Mouse (Mus musculus): ENCODE measurements at regions not wholly inside any gene's neighbourhood (a gene's known extent, or its start where the extent isn't known, plus 50 kb on each side); places are given as distances from the start of the nearest gene placed in this dataset.

DNA sequence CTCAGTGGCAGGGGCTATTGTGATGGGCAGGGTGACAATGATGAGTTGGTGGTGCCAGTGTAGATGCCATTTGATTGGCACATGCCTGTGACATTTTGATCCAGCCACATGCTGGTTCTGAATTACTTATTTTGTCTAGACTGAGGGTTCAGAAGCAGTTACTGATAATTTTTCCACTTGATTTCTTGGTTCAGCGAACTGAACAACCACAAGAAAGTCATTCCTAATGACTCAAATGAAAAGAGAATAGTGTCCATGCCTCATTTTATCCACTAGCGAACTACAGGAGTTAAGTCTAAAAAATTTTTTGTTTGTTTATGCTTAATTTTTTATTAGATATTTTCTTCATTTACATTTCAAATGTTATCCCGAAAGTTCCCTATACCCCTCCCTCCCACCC, 244.6 kb upstream of the Fam98a start:
- no peak for ATAC-seq
- Histone ChIP-seq H3K4me3 (ENCODE audit: low read depth, low read length) (no peak overlapping the region), H3K9ac (ENCODE audit: low read length) (no peak overlapping the region), H3K27ac (ENCODE audit: low read depth, low read length) (no peak overlapping the region), H3K27me3 (replicated peaks; ENCODE audit: control insufficient read depth, insufficient read depth, low read length) (no peaks in the 10 kb centered on the region), H3K4me1 (ENCODE audit: control insufficient read depth, insufficient read depth, low read length) (no peaks in the 10 kb centered on the region), H3K9me3 (replicated peaks; ENCODE audit: control insufficient read depth, low read length) (no peaks in the 10 kb centered on the region), H3K36me3 (ENCODE audit: control insufficient read depth, insufficient read depth, low read length) (no peaks in the 10 kb centered on the region), H3K4me2 (ENCODE audit: low read length) (no peak overlapping the region)
- no peak for DNase-seq (ENCODE audit: low spot score)
- 84% methylated on average over 3 of the region's 3 CpGs for WGBS

DNA sequence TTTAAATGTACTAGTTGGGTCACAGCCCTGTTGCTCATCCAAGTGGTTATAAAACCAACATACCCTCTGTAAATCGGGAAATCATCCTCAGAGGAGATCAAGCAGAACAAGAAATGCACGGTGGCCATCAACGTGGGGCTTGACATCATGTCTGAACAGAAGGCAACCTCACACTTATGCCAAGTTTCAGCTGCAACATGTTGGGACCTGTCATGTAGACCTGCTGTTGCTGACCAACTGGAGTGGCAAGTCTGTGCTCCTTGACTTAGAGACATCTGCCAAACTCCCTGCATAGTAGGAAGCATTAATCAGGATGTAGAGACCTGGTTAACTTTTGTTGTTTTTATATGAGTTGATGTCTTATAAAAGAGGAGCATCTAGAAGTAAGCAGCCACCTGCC, 244.0 kb upstream of the Fam98a start:
- no peak for ATAC-seq

DNA sequence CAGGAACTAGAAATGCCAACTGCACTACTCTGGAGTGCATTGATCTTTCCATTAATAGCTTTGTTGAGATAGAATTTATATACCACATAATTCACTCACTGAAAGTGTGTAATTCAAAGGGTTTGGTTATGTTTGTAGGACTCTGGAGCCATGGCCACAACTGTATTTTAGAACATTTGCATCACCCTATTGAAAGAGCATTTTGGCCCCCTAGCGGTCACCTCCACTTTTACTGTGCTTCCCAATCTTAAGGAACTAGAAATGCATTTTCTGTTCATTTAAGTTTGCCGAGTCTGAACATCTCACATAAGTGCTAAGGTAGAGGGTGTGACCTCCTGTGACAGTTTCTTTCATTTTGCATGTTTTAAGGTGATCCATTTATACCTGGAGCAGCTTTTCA, 228.0 kb upstream of the Fam98a start:
- no peaks in the 10 kb centered on the region for H3K36me3 ChIP-seq (ENCODE audit: control insufficient read depth, insufficient read depth, low read length)
- H3K4me1 ChIP-seq (ENCODE audit: control insufficient read depth, insufficient read depth, low read length), result no peaks in the 10 kb centered on the region
- 42% methylated on average over 2 of the region's 2 CpGs for WGBS
- H3K9ac ChIP-seq (ENCODE audit: low read length), result no peak overlapping the region
- no peak overlapping the region for H3K4me2 ChIP-seq (ENCODE audit: low read length)
- no peak for ATAC-seq
- DNase-seq (ENCODE audit: low spot score), result peak; percentile 25
- H3K27ac ChIP-seq (ENCODE audit: low read depth, low read length), result no peak overlapping the region
- H3K4me3 ChIP-seq (ENCODE audit: low read depth, low read length), result no peak overlapping the region
- no peaks in the 10 kb centered on the region for H3K9me3 ChIP-seq (replicated peaks; ENCODE audit: control insufficient read depth, low read length)
- no peaks in the 10 kb centered on the region for H3K27me3 ChIP-seq (replicated peaks; ENCODE audit: control insufficient read depth, insufficient read depth, low read length)

More for the DNA sequence above, 244.0 kb upstream of the Fam98a start:
- no peak overlapping the region for H3K4me2 ChIP-seq (ENCODE audit: low read length)
- 92% methylated on average over 3 of the region's 3 CpGs for WGBS
- no peaks in the 10 kb centered on the region for H3K4me1 ChIP-seq (ENCODE audit: control insufficient read depth, insufficient read depth, low read length)
- H3K36me3 ChIP-seq (ENCODE audit: control insufficient read depth, insufficient read depth, low read length), result no peaks in the 10 kb centered on the region
- no peaks in the 10 kb centered on the region for H3K9me3 ChIP-seq (replicated peaks; ENCODE audit: control insufficient read depth, low read length)
- H3K27ac ChIP-seq (ENCODE audit: low read depth, low read length), result no peak overlapping the region
- no peaks in the 10 kb centered on the region for H3K27me3 ChIP-seq (replicated peaks; ENCODE audit: control insufficient read depth, insufficient read depth, low read length)
- DNase-seq (ENCODE audit: low spot score), result no peak
- H3K9ac ChIP-seq (ENCODE audit: low read length), result no peak overlapping the region
- H3K4me3 ChIP-seq (ENCODE audit: low read depth, low read length), result no peak overlapping the region

DNA sequence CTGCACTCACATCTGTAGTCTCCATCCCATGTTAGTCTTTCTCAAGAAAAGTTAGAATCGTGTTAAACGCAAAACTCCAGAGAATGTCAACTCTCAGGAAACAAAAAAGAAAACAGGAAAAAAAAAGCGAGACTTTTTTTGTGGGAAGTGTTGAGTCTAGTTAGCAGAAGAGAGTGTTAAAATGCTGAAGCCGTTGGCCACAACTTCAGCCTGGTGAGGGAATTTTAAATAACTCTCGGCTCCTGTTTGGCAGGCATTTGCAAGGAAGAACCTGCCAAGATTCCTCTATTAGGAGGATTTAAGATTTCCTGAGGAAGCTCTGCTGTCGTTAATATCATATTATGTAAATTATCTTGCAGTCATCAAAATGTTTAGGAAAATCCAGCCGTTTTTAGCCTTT, 224.9 kb upstream of the Fam98a start:
- WGBS, result 71% methylated on average over 7 of the region's 7 CpGs
- H3K27me3 ChIP-seq (replicated peaks; ENCODE audit: control insufficient read depth, insufficient read depth, low read length), result no peaks in the 10 kb centered on the region
- no peak overlapping the region for H3K27ac ChIP-seq (ENCODE audit: low read depth, low read length)
- H3K36me3 ChIP-seq (ENCODE audit: control insufficient read depth, insufficient read depth, low read length), result no peaks in the 10 kb centered on the region
- DNase-seq (ENCODE audit: low spot score) (peak; percentile 44), ATAC-seq (no peak)
- no peaks in the 10 kb centered on the region for H3K9me3 ChIP-seq (replicated peaks; ENCODE audit: control insufficient read depth, low read length)
- no peaks in the 10 kb centered on the region for H3K4me1 ChIP-seq (ENCODE audit: control insufficient read depth, insufficient read depth, low read length)
- no peak overlapping the region for H3K9ac ChIP-seq (ENCODE audit: low read length)
- no peak overlapping the region for H3K4me2 ChIP-seq (ENCODE audit: low read length)
- no peak overlapping the region for H3K4me3 ChIP-seq (ENCODE audit: low read depth, low read length)

DNA sequence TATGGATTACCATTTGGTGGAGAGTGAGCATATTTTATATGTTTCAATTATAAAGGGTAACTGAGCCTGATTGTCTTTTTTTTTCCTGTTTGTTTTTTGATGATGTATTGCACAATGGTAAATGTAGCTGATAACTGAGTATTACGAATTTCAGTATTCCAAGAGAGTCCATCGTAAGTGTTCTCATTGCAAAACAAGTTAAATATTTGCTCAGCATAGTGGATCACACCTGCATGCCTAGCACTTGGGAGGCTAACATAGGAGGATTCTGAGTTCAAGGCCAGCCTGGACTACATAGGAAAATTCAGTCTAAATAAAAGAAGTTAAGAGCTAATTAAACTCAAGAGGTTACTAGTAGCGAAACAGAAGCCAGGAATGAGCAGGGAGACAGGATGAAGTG, 223.8 kb upstream of the Fam98a start:
- Histone ChIP-seq H3K4me2 (ENCODE audit: low read length) (no peak overlapping the region), H3K36me3 (ENCODE audit: control insufficient read depth, insufficient read depth, low read length) (no peaks in the 10 kb centered on the region), H3K4me1 (ENCODE audit: control insufficient read depth, insufficient read depth, low read length) (no peaks in the 10 kb centered on the region), H3K9me3 (replicated peaks; ENCODE audit: control insufficient read depth, low read length) (no peaks in the 10 kb centered on the region), H3K27me3 (replicated peaks; ENCODE audit: control insufficient read depth, insufficient read depth, low read length) (no peaks in the 10 kb centered on the region), H3K27ac (ENCODE audit: low read depth, low read length) (no peak overlapping the region), H3K9ac (ENCODE audit: low read length) (no peak overlapping the region), H3K4me3 (ENCODE audit: low read depth, low read length) (no peak overlapping the region)
- WGBS, result 89% methylated on average over 3 of the region's 3 CpGs
- no peak for ATAC-seq
- no peak for DNase-seq (ENCODE audit: low spot score)

DNA sequence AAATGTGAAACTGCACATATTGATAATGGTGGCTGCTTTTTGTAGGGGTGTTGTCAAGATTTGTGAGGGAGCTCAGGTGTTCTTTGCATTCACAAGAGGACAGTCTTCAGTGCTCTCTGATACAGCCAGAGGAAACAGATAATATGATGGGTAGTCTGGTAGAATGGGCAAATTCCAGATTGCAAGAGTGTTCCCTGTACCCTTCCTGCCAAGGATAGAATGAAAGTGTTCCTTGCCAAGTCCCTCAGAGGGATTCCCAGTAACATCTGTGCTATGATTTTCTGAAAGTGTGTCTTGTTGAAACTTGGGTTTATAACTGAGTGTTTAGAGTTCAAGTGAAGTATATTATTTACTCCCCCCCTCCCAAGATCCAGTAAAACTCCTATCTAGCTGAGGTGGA, 221.1 kb upstream of the Fam98a start:
- Histone ChIP-seq H3K9me3 (replicated peaks; ENCODE audit: control insufficient read depth, low read length) (no peaks in the 10 kb centered on the region), H3K4me3 (ENCODE audit: low read depth, low read length) (no peak overlapping the region), H3K9ac (ENCODE audit: low read length) (no peak overlapping the region), H3K4me1 (ENCODE audit: control insufficient read depth, insufficient read depth, low read length) (no peaks in the 10 kb centered on the region), H3K4me2 (ENCODE audit: low read length) (no peak overlapping the region), H3K27me3 (replicated peaks; ENCODE audit: control insufficient read depth, insufficient read depth, low read length) (no peaks in the 10 kb centered on the region), H3K27ac (ENCODE audit: low read depth, low read length) (no peak overlapping the region), H3K36me3 (ENCODE audit: control insufficient read depth, insufficient read depth, low read length) (no peaks in the 10 kb centered on the region)
- ATAC-seq (no peak), DNase-seq (ENCODE audit: low spot score) (peak; percentile 6)

DNA sequence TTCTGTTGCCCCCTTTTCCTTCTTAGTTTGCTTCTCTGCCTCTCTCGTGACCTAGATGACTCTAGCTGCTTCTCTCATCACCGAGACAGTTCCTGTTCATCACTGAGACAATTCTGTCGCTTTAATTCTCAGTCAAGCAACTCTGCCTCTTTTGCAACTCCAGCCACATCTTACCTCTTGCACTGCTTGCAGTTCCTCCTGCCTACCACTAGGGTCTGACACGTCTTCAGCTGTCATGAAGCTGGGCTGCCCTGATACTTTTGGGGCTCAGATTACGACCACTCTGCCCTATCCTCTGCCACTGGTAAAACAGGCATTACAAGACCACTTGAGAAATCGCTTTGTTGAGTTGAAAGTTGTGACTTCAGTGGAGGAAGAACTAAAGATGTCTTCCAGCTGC, 216.9 kb upstream of the Fam98a start:
- Histone ChIP-seq H3K9ac (ENCODE audit: low read length) (no peak overlapping the region), H3K4me1 (ENCODE audit: control insufficient read depth, insufficient read depth, low read length) (no peaks in the 10 kb centered on the region), H3K9me3 (replicated peaks; ENCODE audit: control insufficient read depth, low read length) (no peaks in the 10 kb centered on the region), H3K36me3 (ENCODE audit: control insufficient read depth, insufficient read depth, low read length) (no peaks in the 10 kb centered on the region), H3K27me3 (replicated peaks; ENCODE audit: control insufficient read depth, insufficient read depth, low read length) (no peaks in the 10 kb centered on the region), H3K4me2 (ENCODE audit: low read length) (no peak overlapping the region), H3K27ac (ENCODE audit: low read depth, low read length) (no peak overlapping the region), H3K4me3 (ENCODE audit: low read depth, low read length) (no peak overlapping the region)
- WGBS, result 87% methylated on average over 6 of the region's 6 CpGs
- ATAC-seq (no peak), DNase-seq (ENCODE audit: low spot score) (no peak)

DNA sequence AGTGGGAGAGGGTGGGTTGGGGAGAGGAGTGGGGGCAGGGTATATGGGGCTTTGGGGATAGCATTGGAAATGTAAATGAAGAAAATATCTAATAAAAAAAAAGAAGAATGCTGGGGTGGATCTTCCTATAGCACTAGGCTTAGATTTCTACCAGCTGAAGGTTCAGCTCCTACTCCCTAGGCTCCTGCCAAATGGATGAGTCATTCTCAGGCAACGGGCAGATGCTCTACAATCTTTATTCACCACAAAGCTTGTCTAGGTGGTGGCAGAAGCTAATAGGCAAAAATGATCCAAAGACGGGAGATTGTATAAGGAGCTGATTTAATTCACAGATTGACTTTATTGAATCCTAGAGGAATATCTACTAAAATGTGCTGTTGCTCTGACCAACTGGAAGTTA, 211.6 kb upstream of the Fam98a start:
- DNase-seq (ENCODE audit: low spot score) (no peak), ATAC-seq (no peak)
- H3K4me2 ChIP-seq (ENCODE audit: low read length), result no peak overlapping the region
- H3K27ac ChIP-seq (ENCODE audit: low read depth, low read length), result no peak overlapping the region
- WGBS, result 88% methylated on average over 2 of the region's 2 CpGs
- H3K36me3 ChIP-seq (ENCODE audit: control insufficient read depth, insufficient read depth, low read length), result no peaks in the 10 kb centered on the region
- no peaks in the 10 kb centered on the region for H3K27me3 ChIP-seq (replicated peaks; ENCODE audit: control insufficient read depth, insufficient read depth, low read length)
- no peaks in the 10 kb centered on the region for H3K9me3 ChIP-seq (replicated peaks; ENCODE audit: control insufficient read depth, low read length)
- H3K4me1 ChIP-seq (ENCODE audit: control insufficient read depth, insufficient read depth, low read length), result no peaks in the 10 kb centered on the region
- no peak overlapping the region for H3K4me3 ChIP-seq (ENCODE audit: low read depth, low read length)
- H3K9ac ChIP-seq (ENCODE audit: low read length), result no peak overlapping the region

DNA sequence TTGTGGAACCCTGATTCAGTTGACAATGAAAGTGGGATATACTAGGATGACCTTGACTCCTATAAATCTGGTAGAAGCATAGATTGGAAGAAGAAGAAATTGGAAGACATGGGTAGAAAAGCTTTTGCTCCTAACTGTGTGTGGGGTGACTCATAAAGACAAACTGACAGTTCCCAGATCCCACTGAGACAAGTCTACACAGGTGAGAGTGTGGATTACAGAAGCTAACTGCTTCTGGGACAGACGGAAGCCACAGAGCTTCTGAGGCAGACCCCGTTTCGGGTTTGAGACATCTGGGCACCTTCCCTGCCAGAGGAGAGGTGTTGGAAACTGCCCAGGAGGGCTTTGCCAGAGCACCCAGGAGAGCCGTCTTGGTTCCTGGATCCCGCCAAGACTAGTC, 204.7 kb upstream of the Fam98a start:
- no peak overlapping the region for H3K27ac ChIP-seq (ENCODE audit: low read depth, low read length)
- H3K4me2 ChIP-seq (ENCODE audit: low read length), result no peak overlapping the region
- 95% methylated on average over 5 of the region's 5 CpGs for WGBS
- H3K4me3 ChIP-seq (ENCODE audit: low read depth, low read length), result no peak overlapping the region
- no peaks in the 10 kb centered on the region for H3K4me1 ChIP-seq (ENCODE audit: control insufficient read depth, insufficient read depth, low read length)
- no peak overlapping the region for H3K9ac ChIP-seq (ENCODE audit: low read length)
- H3K9me3 ChIP-seq (replicated peaks; ENCODE audit: control insufficient read depth, low read length), result no peaks in the 10 kb centered on the region; the same call in 1 of the 2 replicates
- no peaks in the 10 kb centered on the region for H3K36me3 ChIP-seq (ENCODE audit: control insufficient read depth, insufficient read depth, low read length)
- ATAC-seq (no peak), DNase-seq (ENCODE audit: low spot score) (no peak)
- H3K27me3 ChIP-seq (replicated peaks; ENCODE audit: control insufficient read depth, insufficient read depth, low read length), result no peaks in the 10 kb centered on the region

DNA sequence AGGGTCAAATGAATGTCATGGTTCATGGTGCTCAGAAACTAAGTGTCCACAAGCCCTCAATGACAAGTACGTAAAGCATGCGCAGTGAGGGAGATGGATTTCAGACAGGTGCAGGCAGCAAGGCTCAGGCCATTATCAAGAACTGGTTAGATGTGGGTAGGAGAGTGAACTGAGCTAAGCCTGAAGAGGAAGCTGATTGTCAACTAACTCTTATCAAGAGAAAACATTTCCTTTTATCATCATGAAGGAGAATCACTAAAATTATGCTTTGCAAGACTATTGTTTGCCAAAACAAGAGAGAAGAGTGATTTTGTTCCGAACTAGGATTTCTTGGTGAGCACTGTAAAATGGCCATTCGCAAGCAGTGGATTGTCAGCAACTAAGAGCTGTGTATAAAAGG, 164.7 kb upstream of the Fam98a start:
- H3K9ac ChIP-seq (ENCODE audit: low read length), result no peak overlapping the region
- H3K27me3 ChIP-seq (replicated peaks; ENCODE audit: control insufficient read depth, insufficient read depth, low read length), result no peaks in the 10 kb centered on the region
- H3K27ac ChIP-seq (ENCODE audit: low read depth, low read length), result no peak overlapping the region
- no peaks in the 10 kb centered on the region for H3K36me3 ChIP-seq (ENCODE audit: control insufficient read depth, insufficient read depth, low read length)
- DNase-seq (ENCODE audit: low spot score) (no peak), ATAC-seq (no peak)
- WGBS, result 97% methylated on average over 4 of the region's 4 CpGs
- no peaks in the 10 kb centered on the region for H3K9me3 ChIP-seq (replicated peaks; ENCODE audit: control insufficient read depth, low read length)
- H3K4me2 ChIP-seq (ENCODE audit: low read length), result no peak overlapping the region
- no peaks in the 10 kb centered on the region for H3K4me1 ChIP-seq (ENCODE audit: control insufficient read depth, insufficient read depth, low read length)
- H3K4me3 ChIP-seq (ENCODE audit: low read depth, low read length), result no peak overlapping the region

Data from forebrain, embryonic 14.5 days (tissue).